Mouse (Mus musculus): ENCODE measurements around the gene Gm21953. TPM values are rescaled to one million over a fixed set of nuclear protein-coding genes. Genes with fewer than 3 reads are reported as not detected.
"Not testable (repeated sequence)": the region's sequence is repeated elsewhere in the genome, so short reads cannot be mapped to it uniquely, and the experiment has no call there.

The Gm21953 gene
- polyA plus RNA-seq (2015; fragmentation: Nextera tagmentation; extraction: Ambion mirVana), result not detected in 2 replicates

- not testable (repeated sequence) for H3K4me3 ChIP-seq; ATAC-seq; H3K36me3 ChIP-seq (ENCODE audit: poor library complexity, severe bottlenecking); H3K27ac ChIP-seq; H3K9ac ChIP-seq; H3K4me2 ChIP-seq; H3K27me3 ChIP-seq; H3K4me1 ChIP-seq; H3K9me3 ChIP-seq (replicated peaks)
- WGBS, result no CpG with 5 or more reads among the region's 18 CpGs
Observed at GRCm38 (mm10) chr4:42293967-42294366, at the start of gene Gm21953. Gene Gm21953 (plus strand): TSS chr4:42294267.

- H3K9me3 ChIP-seq (replicated peaks); H3K4me3 ChIP-seq; H3K27me3 ChIP-seq; H3K27ac ChIP-seq; ATAC-seq; H3K4me1 ChIP-seq; H3K36me3 ChIP-seq (ENCODE audit: poor library complexity, severe bottlenecking); H3K4me2 ChIP-seq; H3K9ac ChIP-seq: not testable (repeated sequence)
- WGBS, result no CpG with 5 or more reads among the region's 5 CpGs
Observed at GRCm38 (mm10) chr4:42255467-42255866, 38.6 kb upstream of the Gm21953 start, which contains the start of gene Ccl21b. Gene Ccl21b (plus strand): TSS chr4:42255767.

GRCm38 (mm10) chr4:42318034-42318433, 24.0 kb downstream of the Gm21953 start, which contains the start of gene Fam205a3:
Gene Fam205a3 (plus strand): TSS chr4:42318334.
- H3K9me3 ChIP-seq (replicated peaks); H3K4me1 ChIP-seq; ATAC-seq; H3K27ac ChIP-seq; H3K4me3 ChIP-seq; H3K4me2 ChIP-seq; H3K27me3 ChIP-seq; H3K36me3 ChIP-seq (ENCODE audit: poor library complexity, severe bottlenecking); H3K9ac ChIP-seq: not testable (repeated sequence)
- WGBS, result no CpG with 5 or more reads among the region's 1 CpGs

Other genes starting within 250 kb of the Gm21953 start
- not detected in 2 replicates for gene Gm3893, start 203.1 kb upstream of the Gm21953 start, polyA plus RNA-seq (2015; fragmentation: Nextera tagmentation; extraction: Ambion mirVana)
- 0.49 TPM in 1 of 2 replicates, not detected in the other for gene Gm13304, start 179.4 kb upstream of the Gm21953 start, polyA plus RNA-seq (2015; fragmentation: Nextera tagmentation; extraction: Ambion mirVana)
- gene Gm13306, start 140.8 kb upstream of the Gm21953 start, polyA plus RNA-seq (2015; fragmentation: Nextera tagmentation; extraction: Ambion mirVana), result not detected in 2 replicates
- gene Gm13305, start 125.7 kb upstream of the Gm21953 start, polyA plus RNA-seq (2015; fragmentation: Nextera tagmentation; extraction: Ambion mirVana), result 0.50 TPM in 1 of 2 replicates, not detected in the other
- not detected in 2 replicates for gene Gm10600, start 53.6 kb upstream of the Gm21953 start, polyA plus RNA-seq (2015; fragmentation: Nextera tagmentation; extraction: Ambion mirVana)
- gene Ccl21b, start 38.5 kb upstream of the Gm21953 start, polyA plus RNA-seq (2015; fragmentation: Nextera tagmentation; extraction: Ambion mirVana), result not detected in 2 replicates
- gene Fam205a3, start 24.1 kb downstream of the Gm21953 start, polyA plus RNA-seq (2015; fragmentation: Nextera tagmentation; extraction: Ambion mirVana), result 0.19 TPM in 1 of 2 replicates, not detected in the other
- gene Gm21586, start 145.1 kb downstream of the Gm21953 start, polyA plus RNA-seq (2015; fragmentation: Nextera tagmentation; extraction: Ambion mirVana), result not detected in 2 replicates
- gene Gm2163, start 172.5 kb downstream of the Gm21953 start, polyA plus RNA-seq (2015; fragmentation: Nextera tagmentation; extraction: Ambion mirVana), result not detected in 2 replicates
- gene Fam205a2, start 233.9 kb downstream of the Gm21953 start, polyA plus RNA-seq (2015; fragmentation: Nextera tagmentation; extraction: Ambion mirVana), result 0.19 TPM in 1 of 2 replicates, not detected in the other